Mouse (Mus musculus) kidney, adult 2 months (tissue): ENCODE results near the gene Rnf166.

ENCODE experiments used
- CTCF ChIP-seq: fragments of 200-500 bp; conservative IDR thresholded peaks from 2 replicates; pipeline ENCODE4 v1.5.1; 2011; ENCODE audit warnings: low read depth, mild to moderate bottlenecking, control low read depth, low read length, moderate library complexity, mixed read lengths; ENCODE audit not compliant: insufficient read depth, insufficient read length
- POLR2A ChIP-seq: fragments of 200-500 bp; IDR thresholded peaks from one replicate; pipeline ENCODE4 v1.6.1; 2011; ENCODE audit warnings: low read depth, low read length, control low read depth

DNA sequence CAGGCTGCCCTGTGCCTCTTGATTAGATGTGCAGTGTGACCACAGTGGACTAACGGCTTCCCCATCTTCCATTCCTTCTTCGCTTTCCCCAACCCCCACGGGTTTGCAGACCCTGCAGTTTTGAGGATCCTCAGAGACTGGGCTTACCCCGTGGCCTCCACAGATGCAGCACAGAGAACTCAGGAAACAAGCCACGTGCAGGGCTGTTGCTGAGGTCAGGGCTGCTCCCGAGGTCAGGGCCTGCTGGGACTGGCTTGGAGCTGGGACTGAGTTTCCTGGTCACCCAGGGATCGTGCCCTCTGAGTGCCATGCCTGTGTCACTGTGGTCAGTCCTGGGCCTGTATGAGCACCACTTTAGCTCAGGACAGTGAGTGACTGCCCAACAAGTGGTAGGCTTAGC, 10.9 kb downstream of the Rnf166 start:
- TF ChIP-seq POLR2A: no peak
- no peak for TF ChIP-seq CTCF
